20 mouse cellular contexts compared by ENCODE assay signal in genomic region chr10:65962441-65962840, GRCm38 (mm10).
"Had no signal": no experiment of that assay in that cellular context is flagged by ENCODE, and none has a peak within 500 bp of the region (broad histone marks: within the 10 kb centered on the region; RNA-seq: fewer than 3 reads in every experiment).

No protein-coding gene starts in this region.

- H3K4me3 ChIP-seq: limb, embryonic 12.5 days; limb, embryonic 15.5 days; midbrain, embryonic 12.5 days; midbrain, embryonic 15.5 days; neural tube, embryonic 12.5 days; neural tube, embryonic 15.5 days had no signal

- DNase-seq: left cerebral cortex, postnatal 4 days; liver, postnatal 0 days; lung, embryonic 14.5 days; right cerebral cortex, adult 18-20 months; right cerebral cortex, postnatal 14 days; right cerebral cortex, postnatal 4 days; thymus, adult 2 months; thymus, postnatal 14 days; thymus, postnatal 4 days had no signal

- H3K9me3 ChIP-seq: limb, embryonic 12.5 days; limb, embryonic 15.5 days; midbrain, embryonic 12.5 days; midbrain, embryonic 15.5 days; neural tube, embryonic 12.5 days; neural tube, embryonic 15.5 days had no signal

- H3K4me1 ChIP-seq: limb, embryonic 12.5 days; limb, embryonic 15.5 days; midbrain, embryonic 12.5 days; midbrain, embryonic 15.5 days; neural tube, embryonic 12.5 days; neural tube, embryonic 15.5 days had no signal

- H3K27me3 ChIP-seq: limb, embryonic 12.5 days; limb, embryonic 15.5 days; midbrain, embryonic 12.5 days; midbrain, embryonic 15.5 days; neural tube, embryonic 12.5 days; neural tube, embryonic 15.5 days had no signal

- H3K4me2 ChIP-seq: limb, embryonic 12.5 days; limb, embryonic 15.5 days; liver, embryonic 11.5 days; lung, embryonic 14.5 days; midbrain, embryonic 12.5 days; midbrain, embryonic 15.5 days; neural tube, embryonic 12.5 days; neural tube, embryonic 15.5 days had no signal

- ATAC-seq: liver, postnatal 0 days; lung, postnatal 0 days; midbrain, embryonic 15.5 days had no signal

- H3K9ac ChIP-seq: limb, embryonic 12.5 days; limb, embryonic 15.5 days; liver, embryonic 14.5 days; liver, postnatal 0 days; lung, embryonic 14.5 days; midbrain, embryonic 12.5 days; midbrain, embryonic 15.5 days; neural tube, embryonic 12.5 days; neural tube, embryonic 15.5 days had no signal

- H3K36me3 ChIP-seq: limb, embryonic 12.5 days; limb, embryonic 15.5 days; midbrain, embryonic 12.5 days; midbrain, embryonic 15.5 days; neural tube, embryonic 12.5 days; neural tube, embryonic 15.5 days had no signal

- H3K27ac ChIP-seq: limb, embryonic 12.5 days; limb, embryonic 15.5 days; liver, embryonic 14.5 days; macrophage; midbrain, embryonic 12.5 days; midbrain, embryonic 15.5 days; neural tube, embryonic 12.5 days; neural tube, embryonic 15.5 days; stomach, postnatal 0 days had no signal
